Mouse (Mus musculus) naive thymus-derived CD4-positive, alpha-beta T cell, adult 5 months (primary cell): ENCODE measurements around the gene Pam. TPM values are rescaled to one million over a fixed set of nuclear protein-coding genes. Genes with fewer than 3 reads are reported as not detected.

Source experiments
- polyA plus RNA-seq: library from polyadenylated mRNA; unstranded; fragments of 100-300 nt; shearing (Covaris generic); gene quantifications from one replicate; pipeline ENCODE4 v1.2.1, GENCODE M21; 2017

Pam gene
- 9.4 TPM for polyA plus RNA-seq

DNA sequence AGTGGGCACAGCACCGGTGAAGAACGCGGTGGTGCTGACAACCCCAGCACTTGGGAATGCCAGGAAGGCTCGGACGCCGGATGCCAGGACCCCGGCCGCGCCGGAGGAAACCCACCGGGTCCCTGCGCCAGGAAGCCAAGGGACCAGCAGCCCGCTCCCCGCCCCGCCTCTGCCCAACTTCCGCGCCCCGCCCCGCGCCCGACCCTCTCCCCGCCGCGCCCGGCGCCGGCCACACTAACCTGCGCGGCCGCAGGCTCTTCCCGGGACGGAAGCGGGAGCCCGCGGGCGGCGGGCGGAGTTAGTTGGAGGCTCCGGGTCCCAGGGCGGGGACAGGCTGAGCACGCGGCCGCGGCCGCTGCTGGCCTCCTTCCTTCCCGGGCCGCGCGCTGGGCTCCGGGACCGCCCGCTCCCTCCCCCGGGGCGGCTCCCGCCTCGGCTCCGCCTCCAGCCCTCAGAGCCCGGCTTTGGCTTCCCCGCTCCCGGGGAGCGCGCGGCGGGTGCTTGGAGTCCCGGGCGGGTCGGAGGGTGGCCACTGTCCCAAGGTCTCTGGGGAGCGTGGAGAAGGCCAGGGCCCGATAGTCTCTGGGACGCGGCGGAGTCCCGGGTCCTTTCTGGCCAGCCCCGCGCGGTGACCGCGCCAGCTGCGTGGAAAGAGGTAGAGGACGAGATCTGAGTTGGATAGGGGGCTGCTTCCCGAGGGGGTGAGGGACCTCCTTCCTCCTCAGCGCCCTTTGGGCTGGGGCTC is at the start of gene Pam:
Gene Pam (minus strand): TSS at position 401 of the 745 bp plus-strand sequence.

GRCm38 (mm10) chr1:97769904-97770753 is 325.3 kb downstream of the Pam start, which contains the start of the genes Gin1 and Ppip5k2:
Gin1 (plus strand) TSS chr1:97770172.
Ppip5k2 (minus strand) TSS chr1:97770411.

